Mouse (Mus musculus) stomach, postnatal 0 days (tissue): ENCODE measurements around the gene Nfib.

Experiments
- CTCF ChIP-seq: IDR thresholded peaks from 2 replicates; pipeline ENCODE4 v1.5.1; 2016; ENCODE audit warnings: antibody characterized with exemption, low read depth, mild to moderate bottlenecking, moderate library complexity
- EP300 ChIP-seq: optimal IDR thresholded peaks from 2 replicates; pipeline ENCODE3; 2016; ENCODE audit warnings: antibody characterized with exemption

GRCm38 (mm10) chr4:82426224-82426623, 279.3 kb downstream of the Nfib start:
- TF ChIP-seq CTCF, result no peak
- TF ChIP-seq EP300, result no peak
